Mouse (Mus musculus) intestine, postnatal 0 days (tissue): Measurements from ENCODE around the gene Slc27a3. TPM values are rescaled to one million over a fixed set of nuclear protein-coding genes. Genes with fewer than 3 reads are reported as not detected.

Source experiments
- ATAC-seq: fragments of 200-750 bp; cut with Nextera tagmentation; 2 replicates; pipeline ENCODE4 v1.8.0; 2017; ENCODE audit warnings: mild to moderate bottlenecking, moderate TSS enrichment, moderate library complexity
- H3K27ac ChIP-seq: fragments of 300-500 bp; sonication (generic); 2 replicates; pipeline ENCODE4 v1.5.1; 2014; ENCODE audit warnings: mild to moderate bottlenecking, low read depth, low read length, moderate library complexity
- H3K27me3 ChIP-seq: fragments of 300-500 bp; sonication (generic); replicated peaks from 2 replicates; pipeline ENCODE4 v1.6.1; 2014; ENCODE audit warnings: low read length, mixed read lengths; ENCODE audit not compliant: control insufficient read depth, insufficient read depth
- H3K36me3 ChIP-seq: fragments of 300-500 bp; sonication (generic); 2 replicates; pipeline ENCODE4 v1.6.1; 2014; ENCODE audit warnings: mild to moderate bottlenecking, moderate library complexity; ENCODE audit not compliant: control insufficient read depth, insufficient read depth
- H3K4me1 ChIP-seq: fragments of 300-500 bp; sonication (generic); replicated peaks from 2 replicates; pipeline ENCODE4 v1.6.1; 2014; ENCODE audit warnings: antibody characterized with exemption, low read length, mixed read lengths; ENCODE audit not compliant: control insufficient read depth, insufficient read depth
- H3K4me2 ChIP-seq: fragments of 300-500 bp; sonication (generic); replicated peaks from 2 replicates; pipeline ENCODE4 v1.6.1; 2014; ENCODE audit warnings: low read depth, mild to moderate bottlenecking, moderate library complexity
- H3K4me3 ChIP-seq: fragments of 300-500 bp; sonication (generic); 2 replicates; pipeline ENCODE4 v1.5.1; 2014; ENCODE audit warnings: low read depth, low read length
- H3K9ac ChIP-seq: fragments of 300-500 bp; sonication (generic); 2 replicates; pipeline ENCODE4 v1.6.1; 2014; ENCODE audit warnings: mild to moderate bottlenecking, low read depth, low read length
- H3K9me3 ChIP-seq: fragments of 300-500 bp; sonication (generic); 2 replicates; pipeline ENCODE4 v1.6.1; 2016; ENCODE audit warnings: mixed run types; ENCODE audit not compliant: control insufficient read depth
- CTCF ChIP-seq: sonication (generic); IDR thresholded peaks from 2 replicates; pipeline ENCODE4 v1.5.1; 2016; ENCODE audit warnings: low read depth, mild to moderate bottlenecking, control low read depth, antibody characterized with exemption, moderate library complexity
- WGBS: fragments of 180-500 bp; shearing (Covaris S2); extraction: QIAGEN DNeasy Blood & Tissue Kit; methylation state at CpG from one replicate; pipeline ENCODE4 v1.1.7; 2014; 5-methylcytosine and 5-hydroxymethylcytosine counted together
- polyA plus RNA-seq: library from polyadenylated mRNA; unstranded; fragments of >200 nt; fragmentation: Nextera tagmentation; extraction: Ambion mirVana; gene quantifications from 2 replicates; pipeline ENCODE4 v1.2.1, GENCODE M21; 2015

Slc27a3 gene
- polyA plus RNA-seq, 1 experiment from 2014 or later = 2.9 TPM

DNA sequence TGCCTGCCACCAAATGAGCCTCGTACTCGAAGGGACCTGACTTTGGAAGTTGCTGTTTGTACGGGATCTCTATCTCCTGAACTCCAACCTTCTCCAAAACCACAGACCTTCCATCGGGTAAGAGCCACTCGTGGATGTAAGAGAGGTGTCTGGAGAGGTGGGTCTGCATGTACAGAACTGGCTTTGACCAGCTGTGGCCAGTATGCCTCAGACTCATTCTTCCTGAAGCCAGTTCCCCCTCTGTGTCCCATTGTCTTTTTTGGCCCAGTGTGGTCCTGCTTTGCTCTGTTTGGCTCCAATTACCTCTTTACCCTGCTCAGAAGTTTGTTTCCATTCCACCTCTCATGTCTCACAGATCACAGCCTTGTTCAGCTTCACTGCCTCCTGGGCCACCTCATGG is 11.2 kb downstream of the Slc27a3 start:
- ATAC-seq = no peak
- Histone ChIP-seq H3K9me3 (no peaks in the 10 kb centered on the region), H3K4me1 (no peaks in the 10 kb centered on the region), H3K27ac (no peak overlapping the region), H3K9ac (no peak overlapping the region), H3K27me3 (no peaks in the 10 kb centered on the region), H3K4me3 (no peak overlapping the region), H3K4me2 (no peak overlapping the region), H3K36me3 (no peaks in the 10 kb centered on the region)
- 74% methylated on average over 5 of the region's 5 CpGs for WGBS
- no peak for TF ChIP-seq CTCF

DNA sequence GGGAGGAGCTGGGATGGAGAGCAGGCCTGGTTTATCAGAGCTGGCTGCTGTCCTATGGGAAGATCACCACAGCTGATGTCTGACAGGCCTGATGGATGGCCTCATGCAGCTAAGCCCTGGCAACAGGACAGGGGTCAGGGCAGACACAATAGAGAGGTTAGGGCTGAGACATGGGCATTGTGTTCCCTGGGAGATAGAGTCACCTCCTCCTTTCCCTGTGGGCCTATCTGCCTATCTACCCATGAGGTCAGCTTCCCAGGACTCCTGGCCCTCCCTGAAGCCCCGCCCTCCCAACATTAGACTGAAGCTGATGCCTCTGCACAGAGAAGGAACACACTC is 13.5 kb downstream of the Slc27a3 start:
- Histone ChIP-seq H3K36me3 (no peaks in the 10 kb centered on the region), H3K4me1 (no peaks in the 10 kb centered on the region), H3K4me2 (no peak overlapping the region), H3K4me3 (no peak overlapping the region), H3K27me3 (no peaks in the 10 kb centered on the region), H3K27ac (no peak overlapping the region), H3K9ac (no peak overlapping the region), H3K9me3 (no peaks in the 10 kb centered on the region)
- TF ChIP-seq CTCF = no peak
- no peak for ATAC-seq
- 75% methylated on average over 1 of the region's 1 CpGs for WGBS

DNA sequence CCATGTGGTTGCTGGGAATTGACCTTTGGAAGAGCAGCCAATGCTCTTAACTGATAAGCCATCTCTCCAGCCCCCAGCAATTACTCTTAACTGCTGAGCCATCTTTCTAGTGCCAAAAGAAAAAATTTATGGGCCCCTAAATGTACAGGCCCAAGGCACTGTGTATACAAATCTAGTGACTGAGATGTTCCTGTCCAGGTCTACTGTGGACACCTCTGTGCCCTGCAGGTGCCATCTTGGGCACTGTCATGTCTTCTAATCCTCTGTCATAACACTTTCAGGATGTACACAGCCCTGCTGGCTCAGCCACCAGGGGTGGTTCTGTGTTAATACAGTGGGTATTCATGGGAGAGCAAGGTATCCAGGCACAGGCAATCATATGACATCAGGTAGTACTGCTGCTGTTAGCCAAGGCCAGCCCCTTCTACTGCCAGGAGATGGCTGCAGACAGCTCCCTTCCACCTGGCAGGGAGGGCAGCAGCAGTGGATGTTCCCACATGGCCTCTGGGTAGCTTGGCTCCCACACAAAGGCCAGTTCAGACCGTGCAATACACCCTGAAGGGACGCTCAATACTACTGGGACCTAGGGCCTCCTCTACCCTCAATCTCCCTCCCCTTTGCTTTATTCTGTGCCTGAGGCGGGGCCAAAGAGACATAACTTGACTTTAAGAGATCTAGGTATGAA is 14.0 kb downstream of the Slc27a3 start:
- no peaks in the 10 kb centered on the region for H3K36me3 ChIP-seq
- 59% methylated on average over 3 of the region's 3 CpGs for WGBS
- no peak for ATAC-seq
- H3K9ac ChIP-seq = no peak overlapping the region
- H3K27me3 ChIP-seq = no peaks in the 10 kb centered on the region
- no peak overlapping the region for H3K4me2 ChIP-seq
- no peaks in the 10 kb centered on the region for H3K4me1 ChIP-seq
- no peak overlapping the region for H3K4me3 ChIP-seq
- H3K27ac ChIP-seq = no peak overlapping the region
- no peak for TF ChIP-seq CTCF
- H3K9me3 ChIP-seq = no peaks in the 10 kb centered on the region

DNA sequence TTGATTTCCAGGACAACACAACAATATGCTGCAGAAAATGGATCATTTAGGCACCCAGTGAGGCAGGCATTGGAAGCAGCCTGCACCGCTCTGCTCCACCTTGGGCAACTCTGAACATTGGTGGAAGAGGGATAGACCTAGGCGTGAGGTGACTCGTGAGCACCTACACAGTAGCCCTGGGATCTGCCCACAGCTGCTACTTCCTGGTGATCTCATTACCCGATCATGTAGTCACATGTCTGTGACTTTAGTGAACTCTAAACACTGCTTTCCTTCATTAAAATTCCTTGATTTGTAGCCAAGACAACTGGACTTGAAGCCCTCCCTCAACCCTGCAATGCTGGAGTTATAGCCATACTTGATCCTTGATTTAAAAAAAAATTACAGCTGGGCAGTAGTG is 15.4 kb downstream of the Slc27a3 start:
- WGBS = 54% methylated on average over 4 of the region's 4 CpGs

DNA sequence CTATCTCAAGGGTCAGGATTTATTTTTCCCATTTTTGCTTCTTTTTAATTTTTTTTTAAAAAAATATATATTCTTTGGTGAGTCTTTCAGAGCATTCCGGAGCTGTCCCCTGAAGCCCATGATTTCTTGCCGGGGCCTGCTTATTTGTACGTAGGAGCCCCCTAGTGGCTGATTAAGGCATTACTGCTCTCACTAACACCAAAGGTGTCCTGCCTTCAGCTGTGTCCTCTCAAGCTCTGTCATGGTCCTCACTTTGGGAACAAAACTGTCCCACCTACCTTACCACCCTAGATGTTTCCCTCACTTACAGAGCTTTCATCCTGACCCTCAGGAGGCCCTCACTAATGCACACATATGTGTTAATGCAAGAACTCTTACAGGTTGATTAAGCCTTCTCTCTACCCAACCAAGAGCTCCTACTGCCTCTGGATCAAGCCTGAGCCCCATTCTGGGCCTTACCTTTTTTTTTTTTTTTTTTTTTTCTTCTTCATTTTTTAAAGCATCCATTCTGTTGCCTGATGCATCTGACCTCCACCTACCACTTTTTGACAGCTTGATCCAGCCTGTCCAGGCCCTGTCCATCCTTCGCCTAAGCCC is 16.2 kb downstream of the Slc27a3 start:
- no peaks in the 10 kb centered on the region for H3K27me3 ChIP-seq
- 26% methylated on average over 4 of the region's 4 CpGs for WGBS
- H3K9me3 ChIP-seq = no peaks in the 10 kb centered on the region
- ATAC-seq = no peak
- H3K36me3 ChIP-seq = no peaks in the 10 kb centered on the region
- no peak overlapping the region for H3K27ac ChIP-seq
- peak; percentile 87 for TF ChIP-seq CTCF
- H3K4me1 ChIP-seq = no peaks in the 10 kb centered on the region
- H3K9ac ChIP-seq = no peak overlapping the region
- no peak overlapping the region for H3K4me3 ChIP-seq
- no peak overlapping the region for H3K4me2 ChIP-seq

More for the DNA sequence above, 15.4 kb downstream of the Slc27a3 start:
- no peak overlapping the region for H3K4me3 ChIP-seq
- H3K27ac ChIP-seq = no peak overlapping the region
- no peak for TF ChIP-seq CTCF
- no peaks in the 10 kb centered on the region for H3K9me3 ChIP-seq
- no peak overlapping the region for H3K9ac ChIP-seq
- H3K4me2 ChIP-seq = no peak overlapping the region
- H3K27me3 ChIP-seq = no peaks in the 10 kb centered on the region
- H3K4me1 ChIP-seq = no peaks in the 10 kb centered on the region
- ATAC-seq = peak; percentile 63
- no peaks in the 10 kb centered on the region for H3K36me3 ChIP-seq

DNA sequence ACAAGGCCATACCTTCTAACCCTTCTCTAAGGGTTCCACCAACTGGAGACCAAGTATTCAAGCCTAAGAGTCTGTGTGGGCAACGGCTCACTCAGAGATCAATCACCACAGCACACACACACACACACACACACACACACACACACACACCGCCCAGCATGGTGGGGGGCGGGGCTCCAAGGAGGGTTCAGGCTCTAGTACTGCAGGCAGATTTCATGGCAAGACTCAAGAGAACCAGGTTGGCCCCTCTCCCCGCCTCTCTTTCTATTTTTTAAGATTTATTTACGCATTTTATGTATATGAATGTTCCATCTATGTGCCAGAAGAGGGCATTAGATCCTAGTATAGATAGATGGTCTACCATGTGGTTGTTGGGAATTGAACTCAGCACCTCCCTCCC is 16.9 kb downstream of the Slc27a3 start:
- TF ChIP-seq CTCF = no peak
- no peaks in the 10 kb centered on the region for H3K36me3 ChIP-seq
- H3K27ac ChIP-seq = no peak overlapping the region
- ATAC-seq = no peak
- H3K4me3 ChIP-seq = no peak overlapping the region
- H3K9ac ChIP-seq = no peak overlapping the region
- H3K27me3 ChIP-seq = no peaks in the 10 kb centered on the region
- no peaks in the 10 kb centered on the region for H3K9me3 ChIP-seq
- no peak overlapping the region for H3K4me2 ChIP-seq
- no peaks in the 10 kb centered on the region for H3K4me1 ChIP-seq
- WGBS = 58% methylated on average over 5 of the region's 5 CpGs
